Mouse (Mus musculus): ENCODE results near the gene Ptprs.
A peak's percentile ranks its signal among the peaks of the same experiment; 100 is the strongest.

Gene Ptprs

GRCm38 (mm10) chr17:56373136-56374034 is 102.9 kb downstream of the Ptprs start:
- peak; percentile 30 for DNase-seq

- DNase-seq: peak; percentile 39
Measured at GRCm38 (mm10) chr17:56372109-56372508, 104.2 kb downstream of the Ptprs start.

- peak; percentile 72 for DNase-seq
Measured at GRCm38 (mm10) chr17:56371029-56371660, 105.1 kb downstream of the Ptprs start.

DNA sequence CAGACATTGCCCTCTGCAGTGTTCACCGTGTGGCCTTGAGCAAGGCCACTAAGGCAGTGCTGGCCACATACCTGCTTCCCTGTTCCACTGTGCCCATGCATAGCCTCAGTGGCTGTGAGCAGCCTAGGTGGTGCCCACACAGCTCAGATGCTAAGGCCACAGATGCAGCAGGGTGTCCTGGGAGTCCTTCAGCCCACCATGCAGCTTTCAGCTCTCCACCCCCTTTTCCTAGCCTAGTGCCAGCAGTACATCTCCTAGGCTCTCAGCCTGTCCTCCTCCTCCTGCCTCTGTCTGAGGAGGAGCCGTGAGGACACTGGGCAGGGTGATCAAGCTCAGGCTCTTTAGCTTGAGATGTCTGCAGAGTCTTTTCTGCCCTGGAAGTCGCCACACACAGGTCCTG is 106.2 kb downstream of the Ptprs start:
- no peak for DNase-seq

DNA sequence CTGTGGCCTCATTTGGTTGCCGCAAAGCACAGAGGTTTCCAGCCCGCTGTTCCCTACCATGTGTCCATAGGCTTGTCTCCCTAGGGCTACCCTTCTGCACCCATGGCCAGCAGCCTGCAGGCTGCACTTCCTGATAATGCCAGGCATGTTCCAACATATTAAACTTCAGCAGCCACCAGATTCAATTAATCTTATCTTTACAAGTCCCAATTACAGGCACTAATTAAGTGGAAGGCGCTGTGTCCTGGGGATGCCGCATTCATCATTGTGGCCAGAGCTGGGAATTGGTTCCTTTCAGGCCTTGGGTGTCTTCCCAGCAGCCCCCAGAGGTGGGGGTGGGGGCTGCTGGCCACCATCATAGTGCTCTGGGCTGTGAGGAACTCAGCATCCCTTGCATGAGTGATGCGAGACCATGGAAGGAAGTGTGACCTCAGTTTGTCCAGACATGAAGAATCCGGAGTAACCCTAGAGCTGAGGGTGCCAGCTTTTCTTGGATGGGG is 107.9 kb downstream of the Ptprs start:
- DNase-seq: peak; percentile 46

GRCm38 (mm10) chr17:56365791-56366673 is 110.3 kb downstream of the Ptprs start:
- DNase-seq: no peak

All from retina, postnatal 1 day (tissue).